Mouse (Mus musculus): ENCODE measurements around the gene Aldh3a2. TPM values are rescaled to one million over a fixed set of nuclear protein-coding genes. Genes with fewer than 3 reads are reported as not detected.

Aldh3a2 gene
- total RNA-seq, 1 experiment from 2014 or later: 58.0 TPM

- DNase-seq: no peak
Observed at GRCm38 (mm10) chr11:61274421-61274820, 7.2 kb upstream of the Aldh3a2 start.

- DNase-seq: no peak
Observed at GRCm38 (mm10) chr11:61273928-61274327, 6.7 kb upstream of the Aldh3a2 start.

GRCm38 (mm10) chr11:61271612-61272011 is 4.3 kb upstream of the Aldh3a2 start:
- DNase-seq: no peak

- DNase-seq: no peak
Observed at GRCm38 (mm10) chr11:61270406-61270805, 3.1 kb upstream of the Aldh3a2 start.

GRCm38 (mm10) chr11:61268626-61269349 is 1.5 kb upstream of the Aldh3a2 start:
- no peak for DNase-seq

GRCm38 (mm10) chr11:61263841-61264240 is 3.4 kb downstream of the Aldh3a2 start:
- DNase-seq: no peak

- no peak for DNase-seq
Observed at GRCm38 (mm10) chr11:61262516-61262915, 4.7 kb downstream of the Aldh3a2 start.

- DNase-seq: no peak
Observed at GRCm38 (mm10) chr11:61259106-61259505, 8.2 kb downstream of the Aldh3a2 start.

- no peak for DNase-seq
Observed at GRCm38 (mm10) chr11:61252807-61253206, 14.5 kb downstream of the Aldh3a2 start.

GRCm38 (mm10) chr11:61251741-61252140 is 15.5 kb downstream of the Aldh3a2 start:
- no peak for DNase-seq

GRCm38 (mm10) chr11:61244406-61244805 is 22.9 kb downstream of the Aldh3a2 start:
- no peak for DNase-seq

GRCm38 (mm10) chr11:61236015-61236414 is 31.2 kb downstream of the Aldh3a2 start:
- no peak for DNase-seq

- no peak for DNase-seq
Observed at GRCm38 (mm10) chr11:61234174-61234573, 33.1 kb downstream of the Aldh3a2 start.

- peak; percentile 78 for DNase-seq
Observed at GRCm38 (mm10) chr11:61231329-61231728, 35.9 kb downstream of the Aldh3a2 start.

- no peak for DNase-seq
Observed at GRCm38 (mm10) chr11:61228406-61228805, 38.9 kb downstream of the Aldh3a2 start.

- DNase-seq: no peak
Observed at GRCm38 (mm10) chr11:61227816-61228215, 39.4 kb downstream of the Aldh3a2 start.

- DNase-seq: no peak
Observed at GRCm38 (mm10) chr11:61225941-61226412, 41.3 kb downstream of the Aldh3a2 start.

- DNase-seq: no peak
Observed at GRCm38 (mm10) chr11:61225511-61225910, 41.8 kb downstream of the Aldh3a2 start.

- no peak for DNase-seq
Observed at GRCm38 (mm10) chr11:61224907-61225306, 42.4 kb downstream of the Aldh3a2 start.

GRCm38 (mm10) chr11:61224234-61224744 is 43.0 kb downstream of the Aldh3a2 start:
- DNase-seq: no peak

GRCm38 (mm10) chr11:61222971-61223745 is 44.1 kb downstream of the Aldh3a2 start:
- peak; percentile 13 for DNase-seq

GRCm38 (mm10) chr11:61222007-61222406 is 45.3 kb downstream of the Aldh3a2 start:
- no peak for DNase-seq

Data from adrenal gland, postnatal 14 days (tissue).